In the genomic region with DNA sequence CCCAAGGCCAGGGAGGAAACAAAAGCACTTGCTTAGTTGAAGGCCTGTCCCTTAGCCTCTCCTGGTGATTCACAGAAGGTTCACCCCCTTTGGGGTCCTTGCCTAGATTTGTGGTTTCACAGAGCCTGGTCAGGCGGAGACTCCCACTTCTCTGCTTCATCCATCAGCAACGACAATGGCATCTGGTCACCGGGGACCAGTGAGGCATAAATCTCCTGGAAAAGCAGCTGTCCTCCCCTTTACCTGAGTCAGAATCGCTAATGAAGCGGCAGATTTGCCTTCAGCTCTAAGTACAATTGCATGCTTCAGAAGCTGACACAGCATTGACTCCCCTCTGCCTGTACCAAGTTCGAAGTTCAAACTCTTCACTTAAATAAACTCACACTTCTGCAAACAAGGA, we compare ENCODE assay signal across 25 mouse cellular contexts.
DNase-seq lines count a peak whose midpoint lies in the region; ATAC-seq lines count a peak whose summit lies in the region.
"Had no signal": no experiment of that assay in that cellular context is flagged by ENCODE, and none has a peak within 500 bp of the region (broad histone marks: within the 10 kb centered on the region; RNA-seq: fewer than 3 reads in every experiment).

No protein-coding gene starts in this region.

- no peak overlapping the region for H3K4me3 ChIP-seq in hindbrain, embryonic 11.5 days (ENCODE audit: low read depth, low read length)
- H3K4me3 ChIP-seq in hindbrain, embryonic 12.5 days = no peak overlapping the region
- H3K4me3 ChIP-seq in neural tube, embryonic 15.5 days (replicated peaks) = no peak overlapping the region
- H3K4me3 ChIP-seq: embryonic facial prominence, embryonic 12.5 days; forebrain, embryonic 13.5 days; heart, embryonic 13.5 days; hindbrain, embryonic 15.5 days; limb, embryonic 13.5 days; liver, embryonic 12.5 days had no signal

- no peak for ATAC-seq in hindbrain, embryonic 11.5 days (ENCODE audit: low FRiP score)
- no peak for ATAC-seq in hindbrain, embryonic 12.5 days (ENCODE audit: low FRiP score)
- ATAC-seq in neural tube, embryonic 15.5 days (ENCODE audit: low FRiP score) = no peak
- ATAC-seq: forebrain, embryonic 13.5 days; liver, embryonic 12.5 days had no signal

- peak; percentile 26 for DNase-seq in hindbrain, embryonic 11.5 days (ENCODE audit: low spot score)
- DNase-seq in neural tube, embryonic 10.5 days (ENCODE audit: extremely low spot score, low spot score) = peak; percentile 31
- DNase-seq in embryo, embryonic 10.5 days (ENCODE audit: low spot score) = peak; percentile 42
- no peak for DNase-seq in gastrocnemius, postnatal 10 days
- DNase-seq in MN1 (ENCODE audit: low spot score) = no peak
- DNase-seq: adrenal gland, postnatal 14 days; B cell, adult 2 months; cerebellum, adult 8-10 months; heart, postnatal 14 days; kidney, postnatal 10 days; layer of hippocampus, postnatal 36 days; lung, adult 18-20 months; lung, postnatal 10 days; right cerebral cortex, postnatal 25 days; spleen, adult 18-20 months; thymus, postnatal 14 days had no signal

- no peak overlapping the region for H3K9ac ChIP-seq in hindbrain, embryonic 11.5 days (ENCODE audit: low read depth, low read length)
- no peak overlapping the region for H3K9ac ChIP-seq in hindbrain, embryonic 12.5 days
- H3K9ac ChIP-seq in neural tube, embryonic 15.5 days (replicated peaks) = no peak overlapping the region
- H3K9ac ChIP-seq: embryonic facial prominence, embryonic 12.5 days; forebrain, embryonic 13.5 days; heart, embryonic 13.5 days; hindbrain, embryonic 15.5 days; limb, embryonic 13.5 days; liver, embryonic 12.5 days had no signal

- no peak overlapping the region for H3K4me2 ChIP-seq in hindbrain, embryonic 11.5 days (replicated peaks; ENCODE audit: low read depth, low read length)
- H3K4me2 ChIP-seq in hindbrain, embryonic 12.5 days (replicated peaks) = no peak overlapping the region
- H3K4me2 ChIP-seq in neural tube, embryonic 15.5 days = no peak overlapping the region
- H3K4me2 ChIP-seq: embryonic facial prominence, embryonic 12.5 days; forebrain, embryonic 13.5 days; heart, embryonic 13.5 days; hindbrain, embryonic 15.5 days; limb, embryonic 13.5 days; liver, embryonic 12.5 days; midbrain, embryonic 11.5 days had no signal

- H3K27me3 ChIP-seq in hindbrain, embryonic 11.5 days (ENCODE audit: control insufficient read depth, insufficient read depth, low read length) = no peaks in the 10 kb centered on the region
- H3K27me3 ChIP-seq in hindbrain, embryonic 12.5 days = no peaks in the 10 kb centered on the region
- H3K27me3 ChIP-seq in neural tube, embryonic 15.5 days (replicated peaks) = no peaks in the 10 kb centered on the region
- H3K27me3 ChIP-seq: embryonic facial prominence, embryonic 12.5 days; forebrain, embryonic 13.5 days; heart, embryonic 13.5 days; hindbrain, embryonic 15.5 days; limb, embryonic 13.5 days; liver, embryonic 12.5 days had no signal

- no peaks in the 10 kb centered on the region for H3K4me1 ChIP-seq in hindbrain, embryonic 11.5 days (replicated peaks; ENCODE audit: control insufficient read depth, insufficient read depth, low read length)
- H3K4me1 ChIP-seq in hindbrain, embryonic 12.5 days = peaks cover 6% of the 10 kb centered on the region; the same call in 1 of the 2 replicates
- H3K4me1 ChIP-seq in neural tube, embryonic 15.5 days = no peaks in the 10 kb centered on the region
- H3K4me1 ChIP-seq: embryonic facial prominence, embryonic 12.5 days; liver, embryonic 12.5 days had no signal

- 40% methylated on average over 6 of the region's 6 CpGs for WGBS in hindbrain, embryonic 11.5 days
- WGBS in hindbrain, embryonic 12.5 days = 39% methylated on average over 6 of the region's 6 CpGs
- 14% methylated on average over 6 of the region's 6 CpGs for WGBS in neural tube, embryonic 15.5 days

- no peaks in the 10 kb centered on the region for H3K9me3 ChIP-seq in hindbrain, embryonic 11.5 days (ENCODE audit: control insufficient read depth, low read length)
- H3K9me3 ChIP-seq in hindbrain, embryonic 12.5 days (replicated peaks) = no peaks in the 10 kb centered on the region
- H3K9me3 ChIP-seq in neural tube, embryonic 15.5 days (replicated peaks) = no peaks in the 10 kb centered on the region
- H3K9me3 ChIP-seq: embryonic facial prominence, embryonic 12.5 days; forebrain, embryonic 13.5 days; heart, embryonic 13.5 days; hindbrain, embryonic 15.5 days; limb, embryonic 13.5 days; liver, embryonic 12.5 days had no signal

- H3K27ac ChIP-seq in hindbrain, embryonic 11.5 days (ENCODE audit: low read depth, low read length) = no peak overlapping the region
- H3K27ac ChIP-seq in hindbrain, embryonic 12.5 days = no peak overlapping the region
- H3K27ac ChIP-seq in neural tube, embryonic 15.5 days (replicated peaks) = no peak overlapping the region
- H3K27ac ChIP-seq: embryonic facial prominence, embryonic 12.5 days; forebrain, embryonic 13.5 days; heart, embryonic 13.5 days; hindbrain, embryonic 15.5 days; limb, embryonic 13.5 days; liver, embryonic 12.5 days had no signal

- H3K36me3 ChIP-seq in hindbrain, embryonic 11.5 days (ENCODE audit: control insufficient read depth, insufficient read depth, low read length) = no peaks in the 10 kb centered on the region
- H3K36me3 ChIP-seq in hindbrain, embryonic 12.5 days = no peaks in the 10 kb centered on the region
- H3K36me3 ChIP-seq in neural tube, embryonic 15.5 days = no peaks in the 10 kb centered on the region
- H3K36me3 ChIP-seq: embryonic facial prominence, embryonic 12.5 days; heart, embryonic 13.5 days; hindbrain, embryonic 15.5 days; limb, embryonic 13.5 days; liver, embryonic 12.5 days had no signal

Comparison
In these comparisons a context has a peak if more than half of its experiments do, and no peak if none do; other contexts are left out.
1. DNase-seq: peak in hindbrain, embryonic 11.5 days (single experiment), neural tube, embryonic 10.5 days (single experiment) and embryo, embryonic 10.5 days (single experiment); none in gastrocnemius, postnatal 10 days (single experiment) and MN1 (single experiment).